Mouse (Mus musculus) hindbrain, embryonic 14.5 days (tissue): Measurements from ENCODE around the gene Pkd2. TPM values are rescaled to one million over a fixed set of nuclear protein-coding genes. Genes with fewer than 3 reads are reported as not detected.

Experiments
- ATAC-seq: fragments of 200-750 bp; cut with Nextera tagmentation; 2 replicates; pipeline ENCODE4 v1.8.0; 2017; ENCODE audit warnings: moderate number of reproducible peaks, mild to moderate bottlenecking, moderate TSS enrichment, moderate library complexity; ENCODE audit not compliant: low FRiP score
- DNase-seq: peaks from one replicate; pipeline ENCODE4 v3.0.0-alpha.2; 2015; ENCODE audit warnings: low spot score
- H3K27ac ChIP-seq: fragments of 300-500 bp; sonication (generic); 2 replicates; pipeline ENCODE4 v1.5.1; 2014; ENCODE audit warnings: mild to moderate bottlenecking, moderate library complexity
- H3K27me3 ChIP-seq: fragments of 300-500 bp; sonication (generic); 2 replicates; pipeline ENCODE4 v1.6.1; 2014; ENCODE audit warnings: mild to moderate bottlenecking, low read length, mixed read lengths; ENCODE audit not compliant: control insufficient read depth, insufficient read depth
- H3K36me3 ChIP-seq: fragments of 300-500 bp; sonication (generic); replicated peaks from 2 replicates; pipeline ENCODE4 v1.6.1; 2014; ENCODE audit not compliant: control insufficient read depth, insufficient read depth
- H3K4me1 ChIP-seq: fragments of 300-500 bp; sonication (generic); replicated peaks from 2 replicates; pipeline ENCODE4 v1.6.1; 2014; ENCODE audit warnings: antibody characterized with exemption, low read length, mixed read lengths; ENCODE audit not compliant: control insufficient read depth, insufficient read depth
- H3K4me2 ChIP-seq: fragments of 300-500 bp; sonication (generic); replicated peaks from 2 replicates; pipeline ENCODE4 v1.6.1; 2014; ENCODE audit warnings: mild to moderate bottlenecking, moderate library complexity
- H3K4me3 ChIP-seq: fragments of 300-500 bp; sonication (generic); replicated peaks from 2 replicates; pipeline ENCODE4 v1.5.1; 2014; ENCODE audit warnings: mild to moderate bottlenecking, low read length
- H3K9ac ChIP-seq: fragments of 300-500 bp; sonication (generic); 2 replicates; pipeline ENCODE4 v1.6.1; 2014
- H3K9me3 ChIP-seq: fragments of 300-500 bp; sonication (generic); 2 replicates; pipeline ENCODE4 v1.6.1; 2016; ENCODE audit warnings: low read length; ENCODE audit not compliant: control insufficient read depth
- WGBS: fragments of 180-500 bp; shearing (Covaris S2); extraction: QIAGEN DNeasy Blood & Tissue Kit; methylation state at CpG from one replicate; pipeline ENCODE4 v1.1.7; 2014; 5-methylcytosine and 5-hydroxymethylcytosine counted together
- polyA plus RNA-seq: library from polyadenylated mRNA; unstranded; fragments of >200 nt; fragmentation: Nextera tagmentation; extraction: Ambion mirVana; gene quantifications from 2 replicates; pipeline ENCODE4 v1.2.1, GENCODE M21; 2014

Pkd2 gene
- polyA plus RNA-seq, 1 experiment from 2014 or later: 12.0 TPM

DNA sequence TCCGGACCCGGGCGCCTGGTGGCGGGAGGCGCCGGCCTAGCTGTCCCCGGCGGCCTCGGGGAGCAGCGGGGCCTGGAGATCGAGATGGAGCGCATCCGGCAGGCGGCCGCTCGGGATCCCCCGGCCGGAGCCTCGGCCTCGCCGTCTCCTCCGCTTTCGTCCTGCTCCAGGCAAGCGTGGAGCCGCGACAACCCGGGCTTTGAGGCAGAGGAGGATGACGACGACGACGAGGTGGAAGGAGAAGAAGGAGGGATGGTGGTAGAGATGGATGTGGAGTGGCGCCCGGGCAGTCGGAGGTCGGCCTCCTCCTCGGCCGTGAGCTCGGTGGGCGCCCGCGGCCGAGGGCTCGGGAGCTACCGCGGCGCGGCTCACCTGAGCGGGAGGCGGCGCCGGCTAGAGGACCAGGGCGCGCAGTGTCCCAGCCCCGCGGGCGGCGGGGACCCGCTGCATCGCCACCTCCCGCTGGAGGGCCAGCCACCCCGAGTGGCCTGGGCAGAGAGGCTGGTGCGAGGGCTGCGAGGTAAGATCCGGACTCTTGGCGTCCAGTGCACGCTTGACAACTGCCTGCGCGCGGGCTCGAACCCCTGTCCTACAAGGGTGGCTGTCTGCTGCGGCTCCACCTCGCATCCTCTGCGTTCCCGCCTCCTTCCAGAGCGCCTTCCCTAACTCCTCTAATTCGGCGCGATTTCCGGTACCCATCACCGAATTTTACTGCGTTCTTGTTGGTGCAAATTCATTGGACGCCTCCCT, 631 bp downstream of the Pkd2 start:
- H3K9me3 ChIP-seq: peaks cover 6% of the 10 kb centered on the region; the same call in 1 of the 2 replicates
- H3K4me2 ChIP-seq: peak overlapping the region; percentile 84
- peak; percentile 77 for ATAC-seq
- H3K9ac ChIP-seq: peak overlapping the region; percentile 98
- H3K36me3 ChIP-seq: 0 out of 2 replicates have a peak, but pooled peaks cover 3% of the 10 kb centered on the region
- H3K27ac ChIP-seq: peak overlapping the region; percentile 95
- DNase-seq: peak; percentile 56
- peaks cover 10% of the 10 kb centered on the region; the same call in 1 of the 2 replicates for H3K4me1 ChIP-seq
- peak overlapping the region; percentile 82 for H3K4me3 ChIP-seq
- under 1% methylated on average over 76 of the region's 82 CpGs for WGBS
- H3K27me3 ChIP-seq: no peaks in the 10 kb centered on the region

DNA sequence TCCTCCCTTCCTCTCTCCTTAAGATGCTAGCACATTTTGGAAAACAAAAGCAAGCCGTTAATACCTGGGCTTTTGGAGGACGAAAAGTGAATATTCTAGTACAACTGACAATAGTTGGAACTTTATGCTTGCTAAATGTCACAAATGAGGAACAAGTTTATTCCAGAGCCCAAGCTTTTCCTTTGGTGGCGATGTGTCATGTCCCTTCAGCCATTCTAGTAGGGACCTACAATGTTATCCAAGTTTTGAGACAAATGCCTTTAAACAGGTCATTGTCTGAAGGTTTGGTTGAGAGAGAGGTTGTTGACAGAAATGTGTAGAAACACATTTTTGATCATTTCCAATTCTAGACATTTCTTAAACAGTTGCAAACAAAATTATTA, 1.2 kb downstream of the Pkd2 start:
- Histone ChIP-seq H3K4me2 (peak overlapping the region; percentile 84), H3K36me3 (0 out of 2 replicates have a peak, but pooled peaks cover 9% of the 10 kb centered on the region), H3K9ac (peak overlapping the region; percentile 98), H3K4me1 (peaks cover 10% of the 10 kb centered on the region; the same call in 1 of the 2 replicates), H3K9me3 (peaks cover 6% of the 10 kb centered on the region; the same call in 1 of the 2 replicates), H3K4me3 (peak overlapping the region; percentile 82), H3K27ac (peak overlapping the region; percentile 95), H3K27me3 (no peaks in the 10 kb centered on the region)
- ATAC-seq: no peak
- WGBS: 31% methylated on average over 3 of the region's 3 CpGs
- no peak for DNase-seq

DNA sequence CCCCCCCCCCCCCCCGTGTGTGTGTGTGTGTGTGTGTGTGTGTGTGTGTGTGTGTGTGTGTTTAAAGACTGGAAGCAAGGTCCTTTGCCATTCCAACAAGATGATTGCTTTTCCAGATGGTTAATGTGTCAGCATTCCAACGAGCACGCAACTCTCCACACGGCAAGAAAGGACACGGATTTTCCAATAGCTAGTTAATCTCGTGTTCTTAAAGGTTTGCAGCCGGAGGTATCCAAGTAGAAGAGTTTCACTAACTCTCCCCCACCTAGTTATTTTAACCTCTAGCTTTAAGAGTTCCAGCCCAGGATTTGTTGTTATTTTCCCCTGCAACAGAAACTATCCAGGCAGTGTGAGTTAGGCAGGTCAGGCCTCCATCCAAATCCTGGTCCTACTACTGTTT, 1.6 kb downstream of the Pkd2 start:
- no peak for ATAC-seq

DNA sequence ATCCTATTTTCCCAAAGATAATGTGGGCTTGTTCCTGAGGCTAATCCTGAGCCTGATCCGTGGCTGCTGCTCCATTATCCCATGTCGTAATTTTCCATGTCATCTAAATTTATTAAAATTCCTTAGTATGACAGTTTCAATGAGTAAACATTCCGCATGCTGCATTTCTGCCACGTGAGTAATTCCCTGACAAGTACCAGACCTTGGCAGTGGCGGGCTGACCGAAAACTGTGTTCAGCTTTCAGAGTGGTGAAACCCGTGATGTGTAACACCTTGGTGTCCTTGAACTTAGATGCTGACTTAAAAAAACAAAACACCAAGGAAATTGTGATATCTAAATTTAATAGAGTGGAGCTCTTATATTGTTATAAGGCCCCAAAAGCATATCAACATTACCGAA, 6.0 kb downstream of the Pkd2 start:
- ATAC-seq (no peak), DNase-seq (no peak)
- WGBS: 88% methylated on average over 8 of the region's 8 CpGs
- Histone ChIP-seq H3K36me3 (peaks cover 40% of the 10 kb centered on the region), H3K27me3 (no peaks in the 10 kb centered on the region), H3K4me1 (no peaks in the 10 kb centered on the region), H3K27ac (no peak overlapping the region), H3K9ac (no peak overlapping the region), H3K4me2 (no peak overlapping the region), H3K4me3 (no peak overlapping the region), H3K9me3 (no peaks in the 10 kb centered on the region)

More for the DNA sequence above, 1.6 kb downstream of the Pkd2 start:
- Histone ChIP-seq H3K36me3 (0 out of 2 replicates have a peak, but pooled peaks cover 13% of the 10 kb centered on the region), H3K4me1 (peaks cover 10% of the 10 kb centered on the region; the same call in 1 of the 2 replicates), H3K4me3 (peak overlapping the region; percentile 82), H3K4me2 (peak overlapping the region; percentile 84), H3K27me3 (no peaks in the 10 kb centered on the region), H3K27ac (no peak overlapping the region), H3K9ac (0 out of 2 replicates have a peak overlapping the region, but pooled peaks have one; percentile 10), H3K9me3 (peaks cover 6% of the 10 kb centered on the region; the same call in 1 of the 2 replicates)
- WGBS: 43% methylated on average over 6 of the region's 7 CpGs
- DNase-seq: no peak

- DNase-seq (no peak), ATAC-seq (no peak)
- no peak overlapping the region for H3K4me2 ChIP-seq
- H3K4me1 ChIP-seq: no peaks in the 10 kb centered on the region
- H3K9ac ChIP-seq: no peak overlapping the region
- H3K9me3 ChIP-seq: no peaks in the 10 kb centered on the region
- 89% methylated on average over 12 of the region's 12 CpGs for WGBS
- no peaks in the 10 kb centered on the region for H3K27me3 ChIP-seq
- no peak overlapping the region for H3K27ac ChIP-seq
- no peak overlapping the region for H3K4me3 ChIP-seq
- H3K36me3 ChIP-seq: peaks cover 43% of the 10 kb centered on the region
These were observed 6.5 kb downstream of the Pkd2 start for GRCm38 (mm10) chr5:104465731-104466130.

- Histone ChIP-seq H3K9me3 (no peaks in the 10 kb centered on the region), H3K9ac (no peak overlapping the region), H3K27ac (no peak overlapping the region), H3K4me1 (no peaks in the 10 kb centered on the region), H3K36me3 (peaks cover 53% of the 10 kb centered on the region), H3K4me2 (no peak overlapping the region), H3K27me3 (no peaks in the 10 kb centered on the region), H3K4me3 (no peak overlapping the region)
- 96% methylated on average over 16 of the region's 16 CpGs for WGBS
- ATAC-seq (no peak), DNase-seq (no peak)
These were observed 7.6 kb downstream of the Pkd2 start for GRCm38 (mm10) chr5:104466816-104467215.

DNA sequence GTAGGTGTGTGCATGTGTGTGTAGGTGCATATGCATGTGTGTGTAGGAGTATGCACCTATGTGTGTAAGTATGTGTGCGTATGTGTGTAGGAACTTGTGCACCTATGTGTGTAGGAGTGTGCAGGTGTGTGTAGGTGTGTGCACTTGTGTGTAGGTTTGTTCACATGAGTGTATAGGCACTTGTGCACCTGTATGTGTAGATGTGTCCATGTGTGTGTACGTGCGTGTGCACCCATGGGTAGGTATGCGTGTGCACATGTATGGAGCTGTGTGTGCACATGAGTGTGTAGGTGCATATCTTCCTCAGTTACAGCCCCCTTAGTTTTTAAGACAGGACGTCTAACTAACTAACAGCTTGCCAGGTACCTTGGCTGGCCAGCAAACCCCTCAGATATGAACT, 9.3 kb downstream of the Pkd2 start:
- no peak for ATAC-seq
- Histone ChIP-seq H3K4me3 (no peak overlapping the region), H3K27me3 (no peaks in the 10 kb centered on the region), H3K9me3 (no peaks in the 10 kb centered on the region), H3K36me3 (peaks cover 65% of the 10 kb centered on the region), H3K4me1 (no peaks in the 10 kb centered on the region), H3K27ac (no peak overlapping the region), H3K9ac (no peak overlapping the region), H3K4me2 (no peak overlapping the region)
- WGBS: 93% methylated on average over 5 of the region's 5 CpGs
- DNase-seq: no peak

GRCm38 (mm10) chr5:104470981-104471391, 11.7 kb downstream of the Pkd2 start:
- H3K27me3 ChIP-seq: no peaks in the 10 kb centered on the region
- no peaks in the 10 kb centered on the region for H3K4me1 ChIP-seq
- no peak for ATAC-seq
- DNase-seq: no peak
- no peak overlapping the region for H3K4me2 ChIP-seq
- H3K27ac ChIP-seq: no peak overlapping the region
- 87% methylated on average over 5 of the region's 5 CpGs for WGBS
- H3K9me3 ChIP-seq: no peaks in the 10 kb centered on the region
- H3K9ac ChIP-seq: no peak overlapping the region
- H3K4me3 ChIP-seq: no peak overlapping the region
- peaks cover 54% of the 10 kb centered on the region for H3K36me3 ChIP-seq

- Histone ChIP-seq H3K9me3 (no peaks in the 10 kb centered on the region), H3K9ac (no peak overlapping the region), H3K36me3 (peaks cover 50% of the 10 kb centered on the region), H3K4me2 (no peak overlapping the region), H3K27ac (no peak overlapping the region), H3K4me3 (no peak overlapping the region), H3K27me3 (no peaks in the 10 kb centered on the region), H3K4me1 (no peaks in the 10 kb centered on the region)
- no peak for DNase-seq
- no peak for ATAC-seq
- WGBS: 95% methylated on average over 8 of the region's 8 CpGs
These were observed 13.1 kb downstream of the Pkd2 start for GRCm38 (mm10) chr5:104472371-104472770.
